Mouse (Mus musculus) liver, embryonic 16.5 days (tissue): ENCODE data around the gene Ephb3. TPM values are rescaled to one million over a fixed set of nuclear protein-coding genes. Genes with fewer than 3 reads are reported as not detected.
A peak's percentile ranks its signal among the peaks of the same experiment; 100 is the strongest.

Source experiments
- ATAC-seq: fragments of 200-750 bp; cut with Nextera tagmentation; 2 replicates; pipeline ENCODE4 v1.8.0; 2017; ENCODE audit warnings: low read depth, mild to moderate bottlenecking, moderate number of reproducible peaks, moderate library complexity
- H3K27ac ChIP-seq: fragments of 300-500 bp; sonication (generic); 2 replicates; pipeline ENCODE4 v1.5.1; 2014; ENCODE audit warnings: mild to moderate bottlenecking, low read length
- H3K27me3 ChIP-seq: fragments of 300-500 bp; sonication (generic); 2 replicates; pipeline ENCODE4 v1.6.1; 2014; ENCODE audit warnings: low read depth, low read length, mixed read lengths; ENCODE audit not compliant: control insufficient read depth, insufficient read depth
- H3K36me3 ChIP-seq: fragments of 300-500 bp; sonication (generic); 2 replicates; pipeline ENCODE4 v1.6.1; 2014; ENCODE audit warnings: mild to moderate bottlenecking; ENCODE audit not compliant: control insufficient read depth, insufficient read depth
- H3K4me1 ChIP-seq: fragments of 300-500 bp; sonication (generic); 2 replicates; pipeline ENCODE4 v1.6.1; 2014; ENCODE audit warnings: low read depth, low read length, mixed read lengths; ENCODE audit not compliant: control insufficient read depth
- H3K4me2 ChIP-seq: fragments of 300-500 bp; sonication (generic); 2 replicates; pipeline ENCODE4 v1.6.1; 2014; ENCODE audit warnings: low read depth, low read length, mixed read lengths
- H3K4me3 ChIP-seq: fragments of 300-500 bp; sonication (generic); 2 replicates; pipeline ENCODE4 v1.5.1; 2014; ENCODE audit warnings: low read depth, mild to moderate bottlenecking, low read length
- H3K9ac ChIP-seq: fragments of 300-500 bp; sonication (generic); 2 replicates; pipeline ENCODE4 v1.6.1; 2014; ENCODE audit warnings: low read depth, low read length
- H3K9me3 ChIP-seq: fragments of 300-500 bp; sonication (generic); replicated peaks from 2 replicates; pipeline ENCODE4 v1.6.1; 2016; ENCODE audit warnings: low read length; ENCODE audit not compliant: control insufficient read depth
- WGBS: fragments of 180-500 bp; shearing (Covaris S2); extraction: QIAGEN DNeasy Blood & Tissue Kit; methylation state at CpG from one replicate; pipeline ENCODE4 v1.1.7; 2014; ENCODE audit not compliant: insufficient replicate concordance; 5-methylcytosine and 5-hydroxymethylcytosine counted together
- polyA plus RNA-seq: library from polyadenylated mRNA; unstranded; fragments of >200 nt; fragmentation: Nextera tagmentation; extraction: Ambion mirVana; gene quantifications from 2 replicates; pipeline ENCODE4 v1.2.1, GENCODE M21; 2015

The Ephb3 gene
- polyA plus RNA-seq, 1 experiment from 2014 or later = 0.58 TPM

- Histone ChIP-seq H3K36me3 (no peaks in the 10 kb centered on the region), H3K4me3 (no peak overlapping the region), H3K9me3 (no peaks in the 10 kb centered on the region), H3K27ac (no peak overlapping the region), H3K9ac (no peak overlapping the region), H3K4me2 (no peak overlapping the region), H3K4me1 (no peaks in the 10 kb centered on the region), H3K27me3 (no peaks in the 10 kb centered on the region; the same call in 1 of the 2 replicates)
- 57% methylated on average over 8 of the region's 8 CpGs for WGBS
- no peak for ATAC-seq
These were observed 30.6 kb downstream of the Ephb3 start for GRCm38 (mm10) chr16:21235135-21235534.

GRCm38 (mm10) chr16:21238722-21239121, 34.2 kb downstream of the Ephb3 start:
- Histone ChIP-seq H3K27ac (no peak overlapping the region), H3K4me2 (no peak overlapping the region), H3K27me3 (no peaks in the 10 kb centered on the region), H3K4me1 (no peaks in the 10 kb centered on the region), H3K36me3 (no peaks in the 10 kb centered on the region), H3K9me3 (no peaks in the 10 kb centered on the region), H3K9ac (no peak overlapping the region), H3K4me3 (no peak overlapping the region)
- ATAC-seq = no peak
- WGBS = 22% methylated on average over 5 of the region's 5 CpGs

DNA sequence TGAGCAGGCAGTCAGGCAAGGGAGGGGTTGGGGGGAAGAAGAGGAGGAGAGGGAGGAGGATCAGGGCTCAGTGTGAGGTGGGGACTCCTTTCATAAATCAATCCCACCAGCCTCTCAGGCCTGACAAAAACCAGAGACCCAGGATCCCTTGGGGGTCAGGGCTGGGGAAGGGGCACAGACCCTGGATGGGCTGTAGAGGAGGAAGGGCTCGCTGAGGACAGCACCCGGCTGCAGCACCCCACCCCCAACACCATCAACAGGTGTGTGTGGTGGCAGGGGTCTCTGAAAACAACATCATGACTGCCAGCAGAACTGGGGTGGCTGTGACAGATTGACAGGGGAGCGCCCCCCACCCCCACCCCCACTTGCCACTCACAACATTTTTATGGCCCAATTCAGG, 36.0 kb downstream of the Ephb3 start:
- no peak overlapping the region for H3K4me3 ChIP-seq
- H3K4me2 ChIP-seq = no peak overlapping the region
- no peak for ATAC-seq
- H3K9ac ChIP-seq = no peak overlapping the region
- peaks cover 7% of the 10 kb centered on the region; the same call in 1 of the 2 replicates for H3K27me3 ChIP-seq
- 65% methylated on average over 3 of the region's 3 CpGs for WGBS
- no peaks in the 10 kb centered on the region for H3K4me1 ChIP-seq
- H3K9me3 ChIP-seq = no peaks in the 10 kb centered on the region
- no peaks in the 10 kb centered on the region for H3K36me3 ChIP-seq
- no peak overlapping the region for H3K27ac ChIP-seq

DNA sequence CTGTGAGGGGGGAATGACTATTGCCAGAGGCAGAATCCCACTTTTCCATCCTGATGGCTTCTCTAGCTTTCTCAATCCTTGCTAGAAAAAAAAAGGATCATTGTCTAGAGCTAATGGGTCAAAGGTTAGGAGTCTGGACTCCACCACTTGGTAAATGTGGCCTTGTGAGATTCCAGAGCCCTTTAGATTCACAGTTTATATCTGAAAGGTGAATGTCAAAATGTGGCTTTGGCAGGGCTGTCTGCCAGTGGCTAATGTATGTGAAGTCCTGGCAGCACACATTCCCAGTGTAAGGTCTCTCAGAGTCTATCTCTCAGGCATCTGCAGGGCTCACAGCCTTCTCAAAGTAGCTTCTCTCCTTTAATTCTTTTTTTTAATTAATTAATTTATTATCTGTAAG, 36.5 kb downstream of the Ephb3 start:
- H3K4me2 ChIP-seq = no peak overlapping the region
- no peak overlapping the region for H3K27ac ChIP-seq
- H3K9me3 ChIP-seq = no peaks in the 10 kb centered on the region
- no peak for ATAC-seq
- H3K4me1 ChIP-seq = no peaks in the 10 kb centered on the region
- H3K4me3 ChIP-seq = no peak overlapping the region
- peaks cover 12% of the 10 kb centered on the region for H3K27me3 ChIP-seq
- H3K36me3 ChIP-seq = no peaks in the 10 kb centered on the region
- H3K9ac ChIP-seq = no peak overlapping the region

- H3K27ac ChIP-seq = no peak overlapping the region
- 48% methylated on average over 8 of the region's 8 CpGs for WGBS
- H3K27me3 ChIP-seq = peaks cover 31% of the 10 kb centered on the region
- no peaks in the 10 kb centered on the region for H3K4me1 ChIP-seq
- H3K36me3 ChIP-seq = no peaks in the 10 kb centered on the region
- ATAC-seq = no peak
- no peak overlapping the region for H3K4me3 ChIP-seq
- H3K9ac ChIP-seq = no peak overlapping the region
- H3K9me3 ChIP-seq = no peaks in the 10 kb centered on the region
- no peak overlapping the region for H3K4me2 ChIP-seq
These were observed 38.4 kb downstream of the Ephb3 start for GRCm38 (mm10) chr16:21242946-21243345.

DNA sequence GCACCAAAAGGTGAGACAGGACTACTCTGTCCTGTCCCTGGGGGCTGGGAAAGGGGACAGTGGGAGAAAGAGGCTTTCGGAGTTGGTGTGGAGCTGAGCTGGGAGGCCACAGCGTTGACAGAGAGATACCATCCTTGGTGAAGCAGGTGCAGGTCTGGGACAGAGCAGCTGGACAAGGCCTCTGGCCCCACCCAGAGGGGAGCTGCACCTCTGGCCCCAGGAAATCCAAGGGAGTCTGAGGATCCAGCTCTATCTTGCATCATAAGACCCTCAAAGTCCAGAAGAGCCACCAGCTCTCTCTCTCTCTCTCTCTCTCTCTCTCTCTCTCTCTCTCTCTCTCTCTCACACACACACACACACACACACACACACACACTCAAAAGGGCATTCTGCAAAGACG, 40.2 kb downstream of the Ephb3 start:
- Histone ChIP-seq H3K36me3 (no peaks in the 10 kb centered on the region), H3K27ac (no peak overlapping the region), H3K4me3 (no peak overlapping the region), H3K27me3 (peaks cover 47% of the 10 kb centered on the region), H3K4me1 (no peaks in the 10 kb centered on the region; the same call in none of the 2 replicates), H3K9me3 (no peaks in the 10 kb centered on the region), H3K4me2 (no peak overlapping the region), H3K9ac (no peak overlapping the region)
- 36% methylated on average over 3 of the region's 3 CpGs for WGBS
- no peak for ATAC-seq

- Histone ChIP-seq H3K9me3 (no peaks in the 10 kb centered on the region), H3K27me3 (peaks cover 49% of the 10 kb centered on the region), H3K9ac (no peak overlapping the region), H3K4me3 (no peak overlapping the region), H3K4me1 (no peaks in the 10 kb centered on the region; the same call in none of the 2 replicates), H3K27ac (no peak overlapping the region), H3K36me3 (no peaks in the 10 kb centered on the region), H3K4me2 (no peak overlapping the region)
- 27% methylated on average over 7 of the region's 7 CpGs for WGBS
- ATAC-seq = no peak
These were observed 40.8 kb downstream of the Ephb3 start for GRCm38 (mm10) chr16:21245387-21245786.

DNA sequence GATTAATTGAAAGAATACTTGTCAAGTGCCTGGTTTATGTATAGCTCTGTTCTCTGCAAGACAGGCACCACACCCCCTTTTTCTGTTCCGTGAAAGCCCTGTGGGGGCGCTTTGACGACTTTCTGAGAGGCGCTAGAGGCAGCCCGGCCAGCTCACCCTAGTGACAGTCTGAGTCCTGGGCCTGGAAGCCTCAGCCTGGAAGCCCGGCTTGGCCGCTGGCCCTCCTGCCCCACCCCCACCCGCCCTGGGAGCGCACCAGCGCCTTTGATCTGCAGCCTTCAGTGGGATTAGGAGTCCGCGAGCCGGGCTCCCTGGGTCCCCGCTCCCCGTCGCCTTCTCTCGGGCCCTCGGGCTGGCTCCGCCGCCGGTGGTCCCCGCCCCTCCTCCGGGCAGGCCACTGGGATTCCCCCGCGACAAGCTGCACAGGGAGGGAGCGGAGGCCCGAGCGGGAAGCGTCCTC, 41.4 kb downstream of the Ephb3 start:
- peak overlapping the region; percentile 77 for H3K4me2 ChIP-seq
- under 1% methylated on average over 29 of the region's 29 CpGs for WGBS
- ATAC-seq = peak; percentile 65
- H3K4me3 ChIP-seq = peak overlapping the region; percentile 52
- H3K27me3 ChIP-seq = peaks cover 49% of the 10 kb centered on the region
- H3K4me1 ChIP-seq = no peaks in the 10 kb centered on the region; the same call in none of the 2 replicates
- H3K36me3 ChIP-seq = no peaks in the 10 kb centered on the region
- H3K27ac ChIP-seq = no peak overlapping the region
- H3K9me3 ChIP-seq = no peaks in the 10 kb centered on the region
- no peak overlapping the region for H3K9ac ChIP-seq

GRCm38 (mm10) chr16:21246391-21247036, 42.0 kb downstream of the Ephb3 start:
- Histone ChIP-seq H3K4me2 (peak overlapping the region; percentile 77), H3K27ac (no peak overlapping the region), H3K9me3 (no peaks in the 10 kb centered on the region), H3K9ac (0 out of 2 replicates have a peak overlapping the region, but pooled peaks have one; percentile 3), H3K4me1 (no peaks in the 10 kb centered on the region; the same call in none of the 2 replicates), H3K36me3 (no peaks in the 10 kb centered on the region), H3K4me3 (peak overlapping the region; percentile 52), H3K27me3 (peaks cover 49% of the 10 kb centered on the region)
- under 1% methylated on average over 30 of the region's 33 CpGs for WGBS
- ATAC-seq = no peak
